Mouse (Mus musculus) forebrain, embryonic 11.5 days (tissue): ENCODE measurements around the gene Olfr1263. TPM values are rescaled to one million over a fixed set of nuclear protein-coding genes. Genes with fewer than 3 reads are reported as not detected.

Source experiments
- polyA plus RNA-seq: library from polyadenylated mRNA; unstranded; fragments of >200 nt; fragmentation: Nextera tagmentation; extraction: Ambion mirVana; gene quantifications from 2 replicates; pipeline ENCODE4 v1.2.1, GENCODE M21; 2014

Gene Olfr1263
- polyA plus RNA-seq, 1 experiment from 2014 or later, result not detected

Other genes with a start within 250 kb of the Olfr1263 start
- gene Olfr1254, start 218.5 kb upstream of the Olfr1263 start, polyA plus RNA-seq, result not detected in 2 replicates
- gene Olfr1255, start 200.1 kb upstream of the Olfr1263 start, polyA plus RNA-seq, result not detected in 2 replicates
- gene Olfr1256, start 170.6 kb upstream of the Olfr1263 start, polyA plus RNA-seq, result not detected in 2 replicates
- not detected in 2 replicates for gene Olfr48, start 163.9 kb upstream of the Olfr1263 start, polyA plus RNA-seq
- not detected in 2 replicates for gene Olfr1257, start 133.7 kb upstream of the Olfr1263 start, polyA plus RNA-seq
- gene Olfr1258, start 84.8 kb upstream of the Olfr1263 start, polyA plus RNA-seq, result not detected in 2 replicates
- not detected in 2 replicates for gene Olfr1259, start 63.5 kb upstream of the Olfr1263 start, polyA plus RNA-seq
- not detected in 2 replicates for gene Olfr1260, start 37.8 kb upstream of the Olfr1263 start, polyA plus RNA-seq
- gene Olfr1261, start 20.9 kb upstream of the Olfr1263 start, polyA plus RNA-seq, result not detected in 2 replicates
- gene Olfr1262, start 12.0 kb upstream of the Olfr1263 start, polyA plus RNA-seq, result not detected in 2 replicates
- not detected in 2 replicates for gene Olfr1264, start 13.4 kb downstream of the Olfr1263 start, polyA plus RNA-seq
- not detected in 2 replicates for gene Olfr1265, start 23.2 kb downstream of the Olfr1263 start, polyA plus RNA-seq
- not detected in 2 replicates for gene Olfr140, start 51.5 kb downstream of the Olfr1263 start, polyA plus RNA-seq
- not detected in 2 replicates for gene Olfr1269, start 109.3 kb downstream of the Olfr1263 start, polyA plus RNA-seq
- not detected in 2 replicates for gene Olfr32, start 130.2 kb downstream of the Olfr1263 start, polyA plus RNA-seq
- not detected in 2 replicates for gene Olfr1270, start 141.0 kb downstream of the Olfr1263 start, polyA plus RNA-seq
- not detected in 2 replicates for gene Olfr1506, start 212.4 kb downstream of the Olfr1263 start, polyA plus RNA-seq
- not detected in 2 replicates for gene Olfr142, start 245.5 kb downstream of the Olfr1263 start, polyA plus RNA-seq